Mouse (Mus musculus): Measurements from ENCODE around the gene Jtb. TPM values are rescaled to one million over a fixed set of nuclear protein-coding genes. Genes with fewer than 3 reads are reported as not detected.

Jtb gene
- polyA plus RNA-seq (2012) = 3.9 and 4.3 TPM in 2 replicates

GRCm38 (mm10) chr3:90231507-90232333, at the start of gene Jtb:
Gene Jtb (plus strand): TSS chr3:90231597.
- H3K36me3 ChIP-seq (ENCODE audit: control insufficient read depth) = peaks cover 19% of the 10 kb centered on the region
- H3K27me3 ChIP-seq (ENCODE audit: control insufficient read depth) = no peaks in the 10 kb centered on the region; the same call in 1 of the 2 replicates
- peaks cover 22% of the 10 kb centered on the region for H3K4me1 ChIP-seq (ENCODE audit: control insufficient read depth)
- H3K9me3 ChIP-seq (ENCODE audit: control insufficient read depth, low read length) = peaks cover 4% of the 10 kb centered on the region
- H3K4me3 ChIP-seq (replicated peaks) = peak within 1 kb of the TSS; percentile 81
- TF ChIP-seq TAL1 (IDR thresholded peaks at IDR 0.05; ENCODE audit: low read length) (no peak), GATA1 (IDR thresholded peaks at IDR 0.05; ENCODE audit: low read length) (no peak)

DNA sequence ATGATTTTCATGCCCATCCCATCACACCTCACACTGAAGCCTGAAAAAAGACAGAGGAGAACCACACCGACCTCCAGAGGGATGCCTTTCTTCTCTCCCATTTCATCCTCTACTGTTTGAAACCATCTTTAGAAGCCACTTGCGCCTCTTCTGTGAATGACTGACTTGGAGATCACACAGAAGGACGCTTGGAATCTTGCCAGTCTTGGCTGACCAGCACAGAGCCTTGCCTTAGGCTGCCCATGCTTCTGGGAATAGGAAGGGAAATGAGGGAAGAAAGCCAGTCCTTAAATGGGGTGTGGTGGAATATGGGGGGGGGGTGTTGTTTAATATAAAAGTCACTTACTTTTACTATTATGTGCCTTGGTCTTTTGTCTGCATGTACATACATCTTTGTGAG, 47.8 kb upstream of the Jtb start:
- Histone ChIP-seq H3K27me3 (ENCODE audit: control insufficient read depth) (no peaks in the 10 kb centered on the region), H3K4me1 (ENCODE audit: control insufficient read depth) (no peaks in the 10 kb centered on the region), H3K9me3 (ENCODE audit: control insufficient read depth, low read length) (no peaks in the 10 kb centered on the region), H3K36me3 (ENCODE audit: control insufficient read depth) (no peaks in the 10 kb centered on the region), H3K4me3 (replicated peaks) (no peak overlapping the region)
- TF ChIP-seq TAL1 (IDR thresholded peaks at IDR 0.05; ENCODE audit: low read length) (no peak), GATA1 (IDR thresholded peaks at IDR 0.05; ENCODE audit: low read length) (no peak)

DNA sequence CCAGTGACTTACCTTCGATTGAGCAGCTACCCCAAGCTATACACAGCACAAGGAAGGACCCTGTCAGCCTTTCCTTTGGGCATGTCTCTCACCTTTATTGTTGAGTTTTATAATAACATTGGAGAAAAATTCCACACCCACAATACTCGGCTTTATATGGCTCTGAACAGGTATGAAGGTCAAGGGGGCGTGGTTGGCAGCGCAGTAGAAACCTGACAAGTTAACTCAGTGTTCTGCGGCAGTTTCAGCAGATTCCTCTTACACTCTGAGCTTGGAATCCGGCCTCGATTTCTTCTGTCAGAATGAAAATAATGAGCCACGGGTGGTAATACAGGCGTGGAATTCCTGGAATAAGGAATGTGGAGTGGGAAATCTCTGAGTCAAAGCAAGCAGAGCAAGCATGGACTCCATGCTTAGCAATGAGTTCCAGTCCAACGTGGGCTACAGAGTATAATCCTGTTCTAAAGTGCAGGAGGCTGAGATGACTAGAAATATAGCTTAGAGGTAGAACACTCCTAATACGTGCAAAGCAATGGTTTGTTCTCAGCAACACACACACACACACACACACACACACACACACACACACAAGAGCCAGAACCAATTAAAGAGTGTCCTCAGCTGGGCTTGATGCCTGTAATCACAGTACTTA, 40.4 kb upstream of the Jtb start:
- Histone ChIP-seq H3K36me3 (ENCODE audit: control insufficient read depth) (no peaks in the 10 kb centered on the region), H3K27me3 (ENCODE audit: control insufficient read depth) (no peaks in the 10 kb centered on the region), H3K9me3 (ENCODE audit: control insufficient read depth, low read length) (no peaks in the 10 kb centered on the region), H3K4me1 (ENCODE audit: control insufficient read depth) (no peaks in the 10 kb centered on the region), H3K4me3 (replicated peaks) (no peak overlapping the region)
- TF ChIP-seq TAL1 (IDR thresholded peaks at IDR 0.05; ENCODE audit: low read length) = no peak
- peak; percentile 16; the same call in 1 of the 2 replicates for TF ChIP-seq GATA1 (IDR thresholded peaks at IDR 0.05; ENCODE audit: low read length)

- TF ChIP-seq TAL1 (IDR thresholded peaks at IDR 0.05; ENCODE audit: low read length) (no peak), GATA1 (IDR thresholded peaks at IDR 0.05; ENCODE audit: low read length) (no peak)
- H3K27me3 ChIP-seq (ENCODE audit: control insufficient read depth) = no peaks in the 10 kb centered on the region
- no peaks in the 10 kb centered on the region for H3K9me3 ChIP-seq (ENCODE audit: control insufficient read depth, low read length)
- H3K4me1 ChIP-seq (ENCODE audit: control insufficient read depth) = no peaks in the 10 kb centered on the region
- H3K36me3 ChIP-seq (ENCODE audit: control insufficient read depth) = no peaks in the 10 kb centered on the region
- no peak overlapping the region for H3K4me3 ChIP-seq (replicated peaks)
Measured at GRCm38 (mm10) chr3:90194759-90195158, 36.6 kb upstream of the Jtb start.

- no peak overlapping the region for H3K4me3 ChIP-seq (replicated peaks)
- TF ChIP-seq TAL1 (IDR thresholded peaks at IDR 0.05; ENCODE audit: low read length) (no peak), GATA1 (IDR thresholded peaks at IDR 0.05; ENCODE audit: low read length) (no peak)
- no peaks in the 10 kb centered on the region for H3K9me3 ChIP-seq (ENCODE audit: control insufficient read depth, low read length)
- H3K27me3 ChIP-seq (ENCODE audit: control insufficient read depth) = no peaks in the 10 kb centered on the region
- no peaks in the 10 kb centered on the region for H3K4me1 ChIP-seq (ENCODE audit: control insufficient read depth)
- no peaks in the 10 kb centered on the region for H3K36me3 ChIP-seq (ENCODE audit: control insufficient read depth)
Measured at GRCm38 (mm10) chr3:90195644-90196043, 35.8 kb upstream of the Jtb start.

DNA sequence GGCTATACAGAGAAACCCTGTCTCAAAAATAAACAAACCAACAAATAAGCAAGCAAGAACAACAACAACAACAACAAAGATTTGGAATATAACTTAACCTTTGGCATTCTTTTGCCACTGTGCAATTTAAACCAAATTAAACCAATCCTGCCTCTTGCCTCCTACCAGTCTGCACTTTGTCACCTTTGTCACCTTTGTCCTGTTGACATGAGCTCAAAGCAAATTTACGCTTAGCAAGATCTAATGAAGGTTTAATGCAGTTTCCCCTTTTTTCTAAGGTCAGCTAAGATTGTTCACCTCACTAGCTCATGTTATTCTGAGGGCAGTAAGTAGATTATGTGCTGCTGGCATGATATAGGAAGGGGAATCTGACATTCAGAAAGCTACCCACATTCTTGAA, 33.8 kb upstream of the Jtb start:
- Histone ChIP-seq H3K27me3 (ENCODE audit: control insufficient read depth) (no peaks in the 10 kb centered on the region), H3K36me3 (ENCODE audit: control insufficient read depth) (no peaks in the 10 kb centered on the region), H3K9me3 (ENCODE audit: control insufficient read depth, low read length) (no peaks in the 10 kb centered on the region), H3K4me1 (ENCODE audit: control insufficient read depth) (no peaks in the 10 kb centered on the region), H3K4me3 (replicated peaks) (no peak overlapping the region)
- no peak for TF ChIP-seq GATA1 (IDR thresholded peaks at IDR 0.05; ENCODE audit: low read length)
- no peak for TF ChIP-seq TAL1 (IDR thresholded peaks at IDR 0.05; ENCODE audit: low read length)

- peaks cover 12% of the 10 kb centered on the region for H3K36me3 ChIP-seq (ENCODE audit: control insufficient read depth)
- no peaks in the 10 kb centered on the region for H3K9me3 ChIP-seq (ENCODE audit: control insufficient read depth, low read length)
- no peak overlapping the region for H3K4me3 ChIP-seq (replicated peaks)
- H3K27me3 ChIP-seq (ENCODE audit: control insufficient read depth) = no peaks in the 10 kb centered on the region
- TF ChIP-seq TAL1 (IDR thresholded peaks at IDR 0.05; ENCODE audit: low read length) = no peak
- no peak for TF ChIP-seq GATA1 (IDR thresholded peaks at IDR 0.05; ENCODE audit: low read length)
- no peaks in the 10 kb centered on the region for H3K4me1 ChIP-seq (ENCODE audit: control insufficient read depth)
Measured at GRCm38 (mm10) chr3:90202884-90203283, 28.5 kb upstream of the Jtb start.

- H3K4me3 ChIP-seq (replicated peaks) = no peak overlapping the region
- H3K4me1 ChIP-seq (ENCODE audit: control insufficient read depth) = peaks cover 1% of the 10 kb centered on the region
- H3K9me3 ChIP-seq (ENCODE audit: control insufficient read depth, low read length) = no peaks in the 10 kb centered on the region
- TF ChIP-seq GATA1 (IDR thresholded peaks at IDR 0.05; ENCODE audit: low read length) (no peak), TAL1 (IDR thresholded peaks at IDR 0.05; ENCODE audit: low read length) (no peak)
- H3K27me3 ChIP-seq (ENCODE audit: control insufficient read depth) = no peaks in the 10 kb centered on the region
- H3K36me3 ChIP-seq (ENCODE audit: control insufficient read depth) = peaks cover 19% of the 10 kb centered on the region
Measured at GRCm38 (mm10) chr3:90203619-90204018, 27.8 kb upstream of the Jtb start.

DNA sequence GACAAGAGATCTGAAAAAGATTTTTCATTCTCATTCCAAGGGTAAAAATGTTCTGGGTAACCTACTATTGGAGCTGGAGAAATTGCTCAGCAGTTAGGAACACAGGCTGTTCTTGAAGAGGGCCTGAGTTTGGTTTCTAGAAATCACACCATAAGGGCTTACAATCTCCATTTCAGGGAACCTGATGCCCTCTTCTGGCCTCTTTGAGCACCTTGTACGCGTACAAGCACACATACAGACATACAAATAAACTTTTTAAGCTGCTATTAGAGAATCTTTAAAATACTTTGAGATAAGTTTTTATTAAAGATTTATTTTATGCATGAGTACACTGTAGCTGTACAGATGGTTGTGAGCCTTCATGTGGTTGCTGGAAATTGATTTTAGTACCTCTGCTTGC, 26.8 kb upstream of the Jtb start:
- H3K36me3 ChIP-seq (ENCODE audit: control insufficient read depth) = peaks cover 29% of the 10 kb centered on the region
- no peak for TF ChIP-seq GATA1 (IDR thresholded peaks at IDR 0.05; ENCODE audit: low read length)
- no peak for TF ChIP-seq TAL1 (IDR thresholded peaks at IDR 0.05; ENCODE audit: low read length)
- no peaks in the 10 kb centered on the region for H3K27me3 ChIP-seq (ENCODE audit: control insufficient read depth)
- no peak overlapping the region for H3K4me3 ChIP-seq (replicated peaks)
- peaks cover 2% of the 10 kb centered on the region for H3K4me1 ChIP-seq (ENCODE audit: control insufficient read depth)
- no peaks in the 10 kb centered on the region for H3K9me3 ChIP-seq (ENCODE audit: control insufficient read depth, low read length)

Measured in erythroblast, embryonic 14.5 days (primary cell).